Mouse (Mus musculus): ENCODE results near the gene Atp6v0e. TPM values are rescaled to one million over a fixed set of nuclear protein-coding genes. Genes with fewer than 3 reads are reported as not detected.

Gene Atp6v0e
- 87.3 and 94.7 TPM in 2 replicates for polyA plus RNA-seq (2014; fragmentation: Nextera tagmentation; extraction: Ambion mirVana)

DNA sequence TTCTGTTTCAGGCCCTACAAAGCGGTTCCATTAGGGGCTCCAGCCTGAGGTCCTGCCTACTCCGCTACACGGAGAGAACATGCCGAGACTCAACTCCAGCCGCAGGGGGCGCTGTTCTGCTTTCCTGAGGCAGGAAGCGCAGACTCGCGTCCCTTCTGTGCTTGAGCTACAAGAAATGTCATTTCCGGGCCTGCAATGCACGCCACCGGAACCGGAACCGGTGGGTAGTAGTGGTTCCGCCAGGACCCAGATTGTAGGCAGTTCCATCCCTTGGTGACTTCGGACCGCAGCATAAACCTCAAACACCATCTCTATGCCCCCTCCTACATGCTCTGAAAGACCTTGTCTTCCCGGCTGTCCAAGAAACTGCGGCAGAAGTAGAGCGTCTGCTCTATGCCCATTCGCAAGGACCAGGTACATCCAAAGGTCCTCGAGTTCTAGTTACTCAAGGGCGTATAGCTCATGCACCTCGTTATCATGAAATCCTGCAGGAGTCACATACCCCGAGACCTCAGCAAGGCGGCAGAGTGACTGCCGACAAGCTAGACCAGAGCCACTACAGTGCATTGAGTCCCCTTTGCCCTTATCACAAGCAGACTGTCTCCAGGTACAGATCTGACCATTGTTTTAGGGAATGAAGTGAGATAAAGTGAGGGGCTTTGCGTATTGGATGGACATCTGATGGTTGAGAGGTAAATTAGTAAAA, at the start of gene Atp6v0e:
Atp6v0e (plus strand) TSS at position 254 of the 706 bp plus-strand sequence.
- H3K4me3 ChIP-seq (ENCODE audit: low read depth, low read length), result peak within 1 kb of the TSS; percentile 69
- DNase-seq (ENCODE audit: low spot score), result peak; percentile 98

DNA sequence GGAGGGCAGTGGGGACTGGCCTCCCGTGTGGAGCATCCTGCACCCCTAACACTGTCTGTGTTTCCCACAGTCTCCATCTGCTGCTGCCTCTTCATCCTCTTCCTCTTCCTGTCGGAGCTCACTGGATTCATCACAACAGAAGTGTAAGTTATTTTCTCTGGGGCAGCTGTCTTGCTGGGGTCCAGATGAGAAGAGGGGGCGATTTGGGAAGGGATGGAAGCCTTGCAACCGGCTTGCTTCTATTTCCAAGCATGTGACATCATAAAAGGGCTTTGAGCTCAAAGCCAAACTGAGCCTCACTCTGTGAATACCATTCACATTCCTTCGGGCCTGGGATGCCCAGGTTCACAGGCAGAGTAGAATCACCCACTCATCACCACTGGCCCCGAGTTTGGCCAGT, 48.7 kb upstream of the Atp6v0e start:
- no peaks in the 10 kb centered on the region for H3K4me1 ChIP-seq (replicated peaks; ENCODE audit: control insufficient read depth, insufficient read depth, low read length)
- H3K9me3 ChIP-seq (ENCODE audit: control insufficient read depth, low read length), result no peaks in the 10 kb centered on the region
- ATAC-seq (replicated peaks; ENCODE audit: low FRiP score) (no peak), DNase-seq (ENCODE audit: low spot score) (no peak)
- no peak overlapping the region for H3K4me2 ChIP-seq (ENCODE audit: low read depth, low read length, severe bottlenecking)
- H3K4me3 ChIP-seq (ENCODE audit: low read depth, low read length), result no peak overlapping the region
- H3K27ac ChIP-seq (ENCODE audit: low read depth, low read length), result no peak overlapping the region
- 91% methylated on average over 6 of the region's 6 CpGs for WGBS
- peaks cover 3% of the 10 kb centered on the region; the same call in 1 of the 2 replicates for H3K36me3 ChIP-seq (ENCODE audit: control insufficient read depth, insufficient read depth, low read length)
- H3K27me3 ChIP-seq (ENCODE audit: control insufficient read depth, insufficient read depth, low read length), result no peaks in the 10 kb centered on the region
- no peak overlapping the region for H3K9ac ChIP-seq (ENCODE audit: low read length)

More for the DNA sequence above, at the start of gene Atp6v0e:
- peak; percentile 83 for ATAC-seq (replicated peaks; ENCODE audit: low FRiP score)
- WGBS, result 3% methylated on average over 28 of the region's 28 CpGs
- H3K36me3 ChIP-seq (ENCODE audit: control insufficient read depth, insufficient read depth, low read length), result no peaks in the 10 kb centered on the region
- H3K4me1 ChIP-seq (replicated peaks; ENCODE audit: control insufficient read depth, insufficient read depth, low read length), result 0 out of 2 replicates have a peak, but pooled peaks cover 3% of the 10 kb centered on the region
- H3K27ac ChIP-seq (ENCODE audit: low read depth, low read length), result no peak within 1 kb of the TSS
- H3K9ac ChIP-seq (ENCODE audit: low read length), result peak within 1 kb of the TSS; percentile 69
- H3K27me3 ChIP-seq (ENCODE audit: control insufficient read depth, insufficient read depth, low read length), result no peaks in the 10 kb centered on the region
- peak within 1 kb of the TSS; percentile 86 for H3K4me2 ChIP-seq (ENCODE audit: low read depth, low read length, severe bottlenecking)
- H3K9me3 ChIP-seq (ENCODE audit: control insufficient read depth, low read length), result no peaks in the 10 kb centered on the region

DNA sequence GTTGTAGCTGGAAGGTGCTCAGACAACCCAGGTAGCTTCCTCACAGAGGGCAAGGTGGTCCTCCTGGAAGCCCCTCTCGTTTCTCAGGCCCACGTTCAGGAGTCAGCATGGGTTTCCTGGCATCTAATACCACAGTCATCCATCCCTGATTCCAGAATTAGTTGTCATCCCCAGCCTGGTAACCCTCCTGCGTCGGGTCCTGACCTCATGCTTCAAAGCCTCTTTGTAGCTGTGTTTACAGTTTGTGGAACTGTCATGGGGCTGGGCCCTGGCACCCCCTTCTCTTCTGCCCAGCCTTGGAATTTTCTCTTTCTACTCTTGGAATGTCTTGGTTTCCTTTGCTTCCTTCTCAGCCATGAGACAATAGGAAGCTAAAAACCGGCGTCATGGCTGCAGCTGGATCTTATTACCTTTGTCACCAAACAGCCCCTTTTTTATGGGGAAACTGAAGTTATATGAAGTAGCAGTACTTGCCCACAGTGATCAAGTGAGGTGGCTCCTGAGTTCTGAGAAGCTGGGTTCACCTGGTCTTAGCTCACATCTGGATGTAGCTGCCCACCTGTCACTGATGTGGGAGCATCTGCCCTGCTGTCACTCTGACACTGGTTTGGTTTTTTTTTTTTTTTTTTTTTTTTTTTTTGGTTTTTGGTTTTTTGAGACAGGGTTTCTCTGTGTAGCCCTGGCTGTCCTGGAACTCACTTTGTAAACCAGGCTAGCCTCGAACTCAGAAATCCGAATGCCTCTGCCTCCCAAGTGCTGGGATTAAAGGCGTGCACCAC, 48.1 kb upstream of the Atp6v0e start:
- ATAC-seq (replicated peaks; ENCODE audit: low FRiP score) (no peak), DNase-seq (ENCODE audit: low spot score) (no peak)
- H3K27ac ChIP-seq (ENCODE audit: low read depth, low read length), result no peak overlapping the region
- no peaks in the 10 kb centered on the region for H3K27me3 ChIP-seq (ENCODE audit: control insufficient read depth, insufficient read depth, low read length)
- 88% methylated on average over 9 of the region's 9 CpGs for WGBS
- peaks cover 3% of the 10 kb centered on the region; the same call in 1 of the 2 replicates for H3K36me3 ChIP-seq (ENCODE audit: control insufficient read depth, insufficient read depth, low read length)
- H3K9me3 ChIP-seq (ENCODE audit: control insufficient read depth, low read length), result no peaks in the 10 kb centered on the region
- H3K4me2 ChIP-seq (ENCODE audit: low read depth, low read length, severe bottlenecking), result no peak overlapping the region
- H3K9ac ChIP-seq (ENCODE audit: low read length), result no peak overlapping the region
- no peaks in the 10 kb centered on the region for H3K4me1 ChIP-seq (replicated peaks; ENCODE audit: control insufficient read depth, insufficient read depth, low read length)
- H3K4me3 ChIP-seq (ENCODE audit: low read depth, low read length), result no peak overlapping the region

DNA sequence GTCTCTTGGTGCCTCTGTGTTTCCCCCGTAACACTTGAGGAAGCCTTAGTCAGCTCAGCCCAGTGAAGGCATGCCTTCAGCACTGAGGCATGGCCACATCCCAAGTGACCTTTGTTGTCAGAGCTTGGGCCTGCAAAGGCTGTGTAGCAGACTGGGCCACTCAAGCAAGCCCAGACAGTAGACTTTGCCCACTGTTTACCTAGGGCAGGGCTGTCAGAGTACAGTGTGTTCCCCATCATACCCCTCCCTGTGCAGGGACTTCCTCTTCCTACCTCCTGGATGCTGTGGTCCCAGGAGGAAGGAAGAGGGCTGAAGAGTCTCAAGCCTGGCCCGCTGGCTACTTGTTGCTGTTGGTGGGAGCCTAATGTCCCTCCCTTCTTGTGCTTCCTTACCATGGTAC, 46.3 kb upstream of the Atp6v0e start:
- peaks cover 3% of the 10 kb centered on the region; the same call in 1 of the 2 replicates for H3K36me3 ChIP-seq (ENCODE audit: control insufficient read depth, insufficient read depth, low read length)
- ATAC-seq (replicated peaks; ENCODE audit: low FRiP score), result no peak
- no peak for DNase-seq (ENCODE audit: low spot score)
- WGBS, result 87% methylated on average over 2 of the region's 2 CpGs
- no peak overlapping the region for H3K4me3 ChIP-seq (ENCODE audit: low read depth, low read length)
- no peak overlapping the region for H3K27ac ChIP-seq (ENCODE audit: low read depth, low read length)
- no peaks in the 10 kb centered on the region for H3K27me3 ChIP-seq (ENCODE audit: control insufficient read depth, insufficient read depth, low read length)
- no peak overlapping the region for H3K4me2 ChIP-seq (ENCODE audit: low read depth, low read length, severe bottlenecking)
- H3K4me1 ChIP-seq (replicated peaks; ENCODE audit: control insufficient read depth, insufficient read depth, low read length), result no peaks in the 10 kb centered on the region
- H3K9me3 ChIP-seq (ENCODE audit: control insufficient read depth, low read length), result no peaks in the 10 kb centered on the region
- H3K9ac ChIP-seq (ENCODE audit: low read length), result no peak overlapping the region

DNA sequence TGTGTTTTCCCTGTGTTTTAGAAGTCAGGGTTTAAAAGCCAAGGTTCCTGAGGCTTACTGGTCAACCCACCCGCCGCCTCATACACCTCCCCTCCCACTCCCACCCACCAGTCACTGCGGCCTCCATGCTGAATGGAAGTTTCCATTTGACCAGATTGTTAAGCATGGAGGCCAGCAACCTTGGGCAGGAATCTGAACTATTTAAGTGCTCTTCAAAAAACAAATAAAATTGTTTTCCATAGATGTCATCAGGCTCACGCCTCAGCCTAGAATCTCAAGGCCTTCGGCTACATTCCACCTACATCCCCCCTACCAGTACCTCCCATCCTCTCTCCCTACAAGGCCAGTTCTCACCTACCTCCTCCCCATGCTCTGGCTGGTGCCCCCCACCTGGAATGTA, 44.5 kb upstream of the Atp6v0e start:
- no peak overlapping the region for H3K27ac ChIP-seq (ENCODE audit: low read depth, low read length)
- no peaks in the 10 kb centered on the region for H3K9me3 ChIP-seq (ENCODE audit: control insufficient read depth, low read length)
- WGBS, result 85% methylated on average over 5 of the region's 5 CpGs
- DNase-seq (ENCODE audit: low spot score) (no peak), ATAC-seq (replicated peaks; ENCODE audit: low FRiP score) (no peak)
- no peaks in the 10 kb centered on the region for H3K4me1 ChIP-seq (replicated peaks; ENCODE audit: control insufficient read depth, insufficient read depth, low read length)
- H3K4me2 ChIP-seq (ENCODE audit: low read depth, low read length, severe bottlenecking), result no peak overlapping the region
- H3K9ac ChIP-seq (ENCODE audit: low read length), result no peak overlapping the region
- H3K27me3 ChIP-seq (ENCODE audit: control insufficient read depth, insufficient read depth, low read length), result no peaks in the 10 kb centered on the region
- peaks cover 3% of the 10 kb centered on the region; the same call in 1 of the 2 replicates for H3K36me3 ChIP-seq (ENCODE audit: control insufficient read depth, insufficient read depth, low read length)
- no peak overlapping the region for H3K4me3 ChIP-seq (ENCODE audit: low read depth, low read length)

DNA sequence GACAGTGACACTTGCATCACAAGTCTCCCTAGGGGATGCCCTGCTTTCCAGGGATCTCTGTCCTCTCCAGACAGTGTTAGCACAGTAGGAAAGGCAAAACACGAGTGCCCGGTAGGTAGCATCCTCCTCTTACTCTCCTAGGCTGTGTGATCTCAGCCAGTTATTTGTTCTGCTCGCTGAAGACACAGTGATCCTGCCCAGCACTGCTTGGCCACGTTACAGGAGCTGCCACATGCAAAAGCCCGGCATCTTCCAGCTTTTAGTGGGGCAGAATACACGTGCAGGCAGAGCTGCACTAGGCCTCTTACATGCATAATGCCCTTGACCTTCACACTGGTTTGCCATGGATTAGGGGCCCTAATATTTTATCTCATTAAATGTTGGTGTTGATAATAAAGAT, 43.5 kb upstream of the Atp6v0e start:
- no peak overlapping the region for H3K9ac ChIP-seq (ENCODE audit: low read length)
- no peak overlapping the region for H3K27ac ChIP-seq (ENCODE audit: low read depth, low read length)
- H3K4me2 ChIP-seq (ENCODE audit: low read depth, low read length, severe bottlenecking), result no peak overlapping the region
- ATAC-seq (replicated peaks; ENCODE audit: low FRiP score) (no peak), DNase-seq (ENCODE audit: low spot score) (no peak)
- H3K9me3 ChIP-seq (ENCODE audit: control insufficient read depth, low read length), result no peaks in the 10 kb centered on the region
- no peak overlapping the region for H3K4me3 ChIP-seq (ENCODE audit: low read depth, low read length)
- H3K4me1 ChIP-seq (replicated peaks; ENCODE audit: control insufficient read depth, insufficient read depth, low read length), result no peaks in the 10 kb centered on the region
- WGBS, result 94% methylated on average over 6 of the region's 6 CpGs
- H3K36me3 ChIP-seq (ENCODE audit: control insufficient read depth, insufficient read depth, low read length), result no peaks in the 10 kb centered on the region; the same call in 1 of the 2 replicates
- H3K27me3 ChIP-seq (ENCODE audit: control insufficient read depth, insufficient read depth, low read length), result no peaks in the 10 kb centered on the region

DNA sequence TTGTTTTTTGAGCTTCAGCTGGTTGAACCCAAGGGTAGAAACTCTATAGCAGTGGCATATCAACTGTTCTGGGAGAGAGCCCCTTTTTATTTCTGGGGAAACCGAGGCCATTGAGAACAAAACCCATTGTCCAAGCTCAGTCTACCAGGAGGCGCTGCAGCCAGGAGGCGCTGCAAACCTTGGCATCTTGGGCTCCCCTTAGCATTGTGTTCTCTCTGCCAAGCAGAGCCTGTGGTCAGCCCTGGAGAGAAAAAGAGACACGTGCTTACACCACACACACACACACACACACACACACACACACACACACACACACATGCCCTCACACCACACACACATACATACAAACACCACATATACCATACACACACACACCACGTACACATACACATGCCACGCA, 42.7 kb upstream of the Atp6v0e start:
- Histone ChIP-seq H3K9ac (ENCODE audit: low read length) (no peak overlapping the region), H3K4me2 (ENCODE audit: low read depth, low read length, severe bottlenecking) (no peak overlapping the region), H3K36me3 (ENCODE audit: control insufficient read depth, insufficient read depth, low read length) (no peaks in the 10 kb centered on the region; the same call in 1 of the 2 replicates), H3K27ac (ENCODE audit: low read depth, low read length) (no peak overlapping the region), H3K4me1 (replicated peaks; ENCODE audit: control insufficient read depth, insufficient read depth, low read length) (no peaks in the 10 kb centered on the region), H3K9me3 (ENCODE audit: control insufficient read depth, low read length) (no peaks in the 10 kb centered on the region), H3K4me3 (ENCODE audit: low read depth, low read length) (no peak overlapping the region), H3K27me3 (ENCODE audit: control insufficient read depth, insufficient read depth, low read length) (no peaks in the 10 kb centered on the region)
- 94% methylated on average over 6 of the region's 6 CpGs for WGBS
- DNase-seq (ENCODE audit: low spot score), result no peak
- no peak for ATAC-seq (replicated peaks; ENCODE audit: low FRiP score)

DNA sequence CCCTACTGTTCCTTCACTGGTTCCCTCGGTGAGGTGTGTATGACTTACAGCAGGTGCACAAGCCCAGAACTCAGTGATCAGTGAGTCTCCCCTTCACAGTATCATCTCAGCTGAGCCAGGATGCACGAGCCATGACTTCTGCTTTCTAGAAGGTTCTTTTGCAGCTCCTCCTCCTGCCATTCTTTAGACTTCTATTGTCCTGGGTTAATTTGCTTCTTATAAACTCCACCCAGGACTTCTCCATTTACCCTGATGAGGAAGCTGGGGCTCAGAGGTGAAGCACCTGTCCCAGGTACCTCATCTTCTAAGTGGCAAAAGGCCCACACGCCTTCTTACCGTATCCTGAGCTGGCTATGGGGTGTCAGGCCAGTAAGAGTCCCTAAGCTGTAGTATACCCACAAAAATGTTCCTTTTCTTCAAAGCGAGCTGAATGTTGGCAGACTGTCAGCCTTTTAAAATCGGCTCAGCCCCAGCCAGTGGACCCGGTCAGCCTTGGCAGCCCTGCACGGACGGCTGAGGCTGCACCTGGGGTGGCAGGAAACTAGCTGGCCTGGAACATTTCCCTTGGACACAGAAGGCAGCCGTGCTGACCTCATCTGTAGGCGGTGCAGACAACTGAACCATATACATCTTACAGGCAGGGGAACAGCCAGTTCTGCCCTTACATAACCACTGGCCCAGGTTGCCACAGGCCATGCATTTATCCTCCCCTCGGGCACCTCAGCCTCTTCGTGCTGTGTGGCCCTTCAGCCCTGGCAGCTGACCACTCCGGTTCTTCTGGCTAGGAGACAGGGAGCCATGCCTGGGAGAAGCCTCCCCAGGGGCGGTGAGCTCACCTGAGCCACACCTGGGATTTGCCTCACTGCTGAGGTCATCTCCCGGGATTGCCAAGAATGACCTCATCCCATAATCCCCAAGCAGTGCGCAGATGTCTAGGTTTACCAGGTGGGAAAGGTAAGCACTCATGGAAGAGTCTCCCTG, 42.0 kb upstream of the Atp6v0e start:
- 93% methylated on average over 17 of the region's 17 CpGs for WGBS
- H3K4me3 ChIP-seq (ENCODE audit: low read depth, low read length), result no peak overlapping the region
- no peaks in the 10 kb centered on the region for H3K9me3 ChIP-seq (ENCODE audit: control insufficient read depth, low read length)
- no peak overlapping the region for H3K27ac ChIP-seq (ENCODE audit: low read depth, low read length)
- no peak for DNase-seq (ENCODE audit: low spot score)
- H3K4me1 ChIP-seq (replicated peaks; ENCODE audit: control insufficient read depth, insufficient read depth, low read length), result no peaks in the 10 kb centered on the region
- H3K36me3 ChIP-seq (ENCODE audit: control insufficient read depth, insufficient read depth, low read length), result no peaks in the 10 kb centered on the region; the same call in 1 of the 2 replicates
- no peaks in the 10 kb centered on the region for H3K27me3 ChIP-seq (ENCODE audit: control insufficient read depth, insufficient read depth, low read length)
- no peak for ATAC-seq (replicated peaks; ENCODE audit: low FRiP score)
- no peak overlapping the region for H3K4me2 ChIP-seq (ENCODE audit: low read depth, low read length, severe bottlenecking)
- no peak overlapping the region for H3K9ac ChIP-seq (ENCODE audit: low read length)

All from forebrain, embryonic 11.5 days (tissue).